Mouse (Mus musculus) ES-Bruce4 (cell line): ENCODE measurements at regions not wholly inside any gene's neighbourhood (a gene's known extent, or its start where the extent isn't known, plus 50 kb on each side); places are given as distances from the start of the nearest gene placed in this dataset.

Experiments used
- CTCF ChIP-seq: IDR thresholded peaks from one replicate; pipeline ENCODE4 v1.8.1; 2011; ENCODE audit warnings: low read depth, low read length
- POLR2A ChIP-seq: IDR thresholded peaks from one replicate; pipeline ENCODE4 v1.8.1; 2011; ENCODE audit warnings: low read length; ENCODE audit not compliant: insufficient read depth

GRCm38 (mm10) chr12:12588771-12589370 is 326.9 kb downstream of the Fam49a start:
- TF ChIP-seq CTCF (no peak), POLR2A (no peak)
